Mouse (Mus musculus) midbrain, embryonic 13.5 days (tissue): ENCODE data around the gene Hcn4. TPM values are rescaled to one million over a fixed set of nuclear protein-coding genes. Genes with fewer than 3 reads are reported as not detected.
A peak's percentile ranks its signal among the peaks of the same experiment; 100 is the strongest.

Source experiments
- ATAC-seq: fragments of 200-750 bp; cut with Nextera tagmentation; 2 replicates; pipeline ENCODE4 v1.8.0; 2017; ENCODE audit warnings: mild to moderate bottlenecking, moderate TSS enrichment, moderate library complexity
- H3K27ac ChIP-seq: fragments of 300-500 bp; sonication (generic); 2 replicates; pipeline ENCODE4 v1.5.1; 2015; ENCODE audit warnings: inconsistent platforms, mild to moderate bottlenecking, moderate library complexity
- H3K27me3 ChIP-seq: fragments of 300-500 bp; sonication (generic); 2 replicates; pipeline ENCODE4 v1.6.1; 2015; ENCODE audit warnings: mild to moderate bottlenecking, inconsistent platforms
- H3K36me3 ChIP-seq: fragments of 300-500 bp; sonication (generic); 2 replicates; pipeline ENCODE4 v1.6.1; 2015; ENCODE audit warnings: mild to moderate bottlenecking, inconsistent platforms
- H3K4me1 ChIP-seq: fragments of 300-500 bp; sonication (generic); replicated peaks from 2 replicates; pipeline ENCODE4 v1.6.1; 2015; ENCODE audit warnings: inconsistent platforms
- H3K4me2 ChIP-seq: fragments of 300-500 bp; sonication (generic); replicated peaks from 2 replicates; pipeline ENCODE4 v1.6.1; 2015; ENCODE audit warnings: moderate library complexity, mild to moderate bottlenecking, inconsistent platforms
- H3K4me3 ChIP-seq: fragments of 300-500 bp; sonication (generic); replicated peaks from 2 replicates; pipeline ENCODE4 v1.5.1; 2015; ENCODE audit warnings: mild to moderate bottlenecking, inconsistent platforms
- H3K9ac ChIP-seq: fragments of 300-500 bp; sonication (generic); replicated peaks from 2 replicates; pipeline ENCODE4 v1.6.1; 2015; ENCODE audit warnings: mild to moderate bottlenecking, inconsistent platforms
- H3K9me3 ChIP-seq: fragments of 300-500 bp; sonication (generic); 2 replicates; pipeline ENCODE4 v1.6.1; 2016; ENCODE audit warnings: mild to moderate bottlenecking, inconsistent platforms
- WGBS: fragments of 180-500 bp; shearing (Covaris S2); methylation state at CpG from one replicate; pipeline ENCODE4 v1.1.7; 2015; 5-methylcytosine and 5-hydroxymethylcytosine counted together
- polyA plus RNA-seq: library from polyadenylated mRNA; unstranded; fragments of >200 nt; fragmentation: Nextera tagmentation; extraction: Ambion mirVana; gene quantifications from 2 replicates; pipeline ENCODE4 v1.2.1, GENCODE M21; 2015

The Hcn4 gene
- 2.8 and 3.7 TPM in 2 replicates for polyA plus RNA-seq

- Histone ChIP-seq H3K27ac (peak within 1 kb of the TSS; percentile 96), H3K4me3 (peak within 1 kb of the TSS; percentile 92), H3K36me3 (0 out of 2 replicates have a peak, but pooled peaks cover 3% of the 10 kb centered on the region), H3K9ac (peak within 1 kb of the TSS; percentile 95), H3K27me3 (peaks cover 36% of the 10 kb centered on the region), H3K4me1 (peaks cover 68% of the 10 kb centered on the region), H3K4me2 (peak within 1 kb of the TSS; percentile 81), H3K9me3 (no peaks in the 10 kb centered on the region)
- under 1% methylated on average over 85 of the region's 95 CpGs for WGBS
- peak; percentile 10 for ATAC-seq
Observed at GRCm38 (mm10) chr9:58823139-58823917, at the start of gene Hcn4. Hcn4 (plus strand) TSS chr9:58823412.

- no peaks in the 10 kb centered on the region for H3K27me3 ChIP-seq
- no peaks in the 10 kb centered on the region for H3K36me3 ChIP-seq
- H3K4me3 ChIP-seq, result no peak overlapping the region
- 0 out of 2 replicates have a peak, but pooled peaks cover 3% of the 10 kb centered on the region for H3K4me1 ChIP-seq
- H3K27ac ChIP-seq, result no peak overlapping the region
- WGBS, result 54% methylated on average over 3 of the region's 3 CpGs
- H3K9ac ChIP-seq, result no peak overlapping the region
- ATAC-seq, result no peak
- H3K9me3 ChIP-seq, result no peaks in the 10 kb centered on the region
- no peak overlapping the region for H3K4me2 ChIP-seq
Observed at GRCm38 (mm10) chr9:58774761-58775160, 48.5 kb upstream of the Hcn4 start.

GRCm38 (mm10) chr9:58775363-58775762, 47.8 kb upstream of the Hcn4 start:
- no peaks in the 10 kb centered on the region for H3K36me3 ChIP-seq
- no peak overlapping the region for H3K4me2 ChIP-seq
- H3K9ac ChIP-seq, result no peak overlapping the region
- no peak overlapping the region for H3K27ac ChIP-seq
- H3K4me1 ChIP-seq, result no peaks in the 10 kb centered on the region
- WGBS, result 12% methylated on average over 2 of the region's 2 CpGs
- no peaks in the 10 kb centered on the region for H3K27me3 ChIP-seq
- H3K9me3 ChIP-seq, result no peaks in the 10 kb centered on the region
- no peak overlapping the region for H3K4me3 ChIP-seq
- no peak for ATAC-seq

- Histone ChIP-seq H3K4me2 (no peak overlapping the region), H3K9ac (no peak overlapping the region), H3K4me1 (no peaks in the 10 kb centered on the region), H3K27me3 (no peaks in the 10 kb centered on the region), H3K27ac (no peak overlapping the region), H3K36me3 (no peaks in the 10 kb centered on the region), H3K9me3 (no peaks in the 10 kb centered on the region), H3K4me3 (no peak overlapping the region)
- no peak for ATAC-seq
- WGBS, result 88% methylated on average over 3 of the region's 3 CpGs
Observed at GRCm38 (mm10) chr9:58789476-58789875, 33.7 kb upstream of the Hcn4 start.

- Histone ChIP-seq H3K4me2 (no peak overlapping the region), H3K9me3 (no peaks in the 10 kb centered on the region), H3K27me3 (no peaks in the 10 kb centered on the region), H3K4me3 (no peak overlapping the region), H3K9ac (no peak overlapping the region), H3K4me1 (no peaks in the 10 kb centered on the region), H3K36me3 (no peaks in the 10 kb centered on the region), H3K27ac (no peak overlapping the region)
- ATAC-seq, result no peak
- 84% methylated on average over 7 of the region's 7 CpGs for WGBS
Observed at GRCm38 (mm10) chr9:58798155-58798554, 25.1 kb upstream of the Hcn4 start.

GRCm38 (mm10) chr9:58801441-58801840, 21.8 kb upstream of the Hcn4 start:
- ATAC-seq, result no peak
- H3K9ac ChIP-seq, result no peak overlapping the region
- H3K36me3 ChIP-seq, result no peaks in the 10 kb centered on the region
- no peak overlapping the region for H3K4me3 ChIP-seq
- 86% methylated on average over 2 of the region's 2 CpGs for WGBS
- H3K27ac ChIP-seq, result no peak overlapping the region
- H3K27me3 ChIP-seq, result 0 out of 2 replicates have a peak, but pooled peaks cover 3% of the 10 kb centered on the region
- H3K4me1 ChIP-seq, result peaks cover 9% of the 10 kb centered on the region
- no peak overlapping the region for H3K4me2 ChIP-seq
- H3K9me3 ChIP-seq, result no peaks in the 10 kb centered on the region

GRCm38 (mm10) chr9:58802294-58802693, 20.9 kb upstream of the Hcn4 start:
- no peak for ATAC-seq
- 0 out of 2 replicates have a peak, but pooled peaks cover 3% of the 10 kb centered on the region for H3K27me3 ChIP-seq
- H3K9ac ChIP-seq, result no peak overlapping the region
- H3K36me3 ChIP-seq, result no peaks in the 10 kb centered on the region
- no peak overlapping the region for H3K4me3 ChIP-seq
- 69% methylated on average over 4 of the region's 4 CpGs for WGBS
- peaks cover 9% of the 10 kb centered on the region for H3K4me1 ChIP-seq
- H3K4me2 ChIP-seq, result no peak overlapping the region
- no peaks in the 10 kb centered on the region for H3K9me3 ChIP-seq
- H3K27ac ChIP-seq, result no peak overlapping the region

- ATAC-seq, result no peak
- Histone ChIP-seq H3K9me3 (no peaks in the 10 kb centered on the region), H3K36me3 (no peaks in the 10 kb centered on the region), H3K27ac (no peak overlapping the region), H3K4me1 (peaks cover 9% of the 10 kb centered on the region), H3K4me2 (no peak overlapping the region), H3K4me3 (no peak overlapping the region), H3K9ac (no peak overlapping the region), H3K27me3 (0 out of 2 replicates have a peak, but pooled peaks cover 3% of the 10 kb centered on the region)
- 78% methylated on average over 5 of the region's 5 CpGs for WGBS
Observed at GRCm38 (mm10) chr9:58802802-58803201, 20.4 kb upstream of the Hcn4 start.

GRCm38 (mm10) chr9:58805601-58806318, 17.5 kb upstream of the Hcn4 start:
- Histone ChIP-seq H3K9me3 (no peaks in the 10 kb centered on the region), H3K4me3 (peak overlapping the region; percentile 27), H3K27ac (no peak overlapping the region), H3K27me3 (0 out of 2 replicates have a peak, but pooled peaks cover 3% of the 10 kb centered on the region), H3K36me3 (no peaks in the 10 kb centered on the region), H3K9ac (no peak overlapping the region), H3K4me2 (peak overlapping the region; percentile 57), H3K4me1 (peaks cover 9% of the 10 kb centered on the region)
- peak; percentile 85 for ATAC-seq
- WGBS, result 10% methylated on average over 15 of the region's 15 CpGs

- Histone ChIP-seq H3K4me1 (peaks cover 16% of the 10 kb centered on the region), H3K27me3 (no peaks in the 10 kb centered on the region), H3K9ac (no peak overlapping the region), H3K27ac (peak overlapping the region; percentile 17; the same call in 1 of the 2 replicates), H3K4me3 (no peak overlapping the region), H3K36me3 (no peaks in the 10 kb centered on the region), H3K9me3 (no peaks in the 10 kb centered on the region), H3K4me2 (no peak overlapping the region)
- ATAC-seq, result peak; percentile 76
- 19% methylated on average over 3 of the region's 3 CpGs for WGBS
Observed at GRCm38 (mm10) chr9:58811171-58811570, 12.0 kb upstream of the Hcn4 start.

GRCm38 (mm10) chr9:58815552-58816260, 7.5 kb upstream of the Hcn4 start:
- 59% methylated on average over 15 of the region's 15 CpGs for WGBS

More at GRCm38 (mm10) chr9:58815552-58816260, 7.5 kb upstream of the Hcn4 start:
- ATAC-seq, result 0 out of 2 replicates have a peak, but pooled peaks have one; percentile 7
- peaks cover 19% of the 10 kb centered on the region for H3K27me3 ChIP-seq
- H3K4me3 ChIP-seq, result no peak overlapping the region
- H3K4me2 ChIP-seq, result no peak overlapping the region
- H3K27ac ChIP-seq, result no peak overlapping the region
- H3K4me1 ChIP-seq, result peaks cover 29% of the 10 kb centered on the region
- no peaks in the 10 kb centered on the region for H3K9me3 ChIP-seq
- H3K9ac ChIP-seq, result no peak overlapping the region
- no peaks in the 10 kb centered on the region for H3K36me3 ChIP-seq
